Mouse (Mus musculus) cerebellum, adult 9-10 months (tissue): ENCODE measurements at regions not wholly inside any gene's neighbourhood (a gene's known extent, or its start where the extent isn't known, plus 50 kb on each side); places are given as distances from the start of the nearest gene placed in this dataset.
"Not testable (repeated sequence)": the region's sequence is repeated elsewhere in the genome, so short reads cannot be mapped to it uniquely, and the experiment has no call there.

Experiments used
- DNase-seq: peaks from one replicate; pipeline ENCODE4 v3.0.0; 2022

DNA sequence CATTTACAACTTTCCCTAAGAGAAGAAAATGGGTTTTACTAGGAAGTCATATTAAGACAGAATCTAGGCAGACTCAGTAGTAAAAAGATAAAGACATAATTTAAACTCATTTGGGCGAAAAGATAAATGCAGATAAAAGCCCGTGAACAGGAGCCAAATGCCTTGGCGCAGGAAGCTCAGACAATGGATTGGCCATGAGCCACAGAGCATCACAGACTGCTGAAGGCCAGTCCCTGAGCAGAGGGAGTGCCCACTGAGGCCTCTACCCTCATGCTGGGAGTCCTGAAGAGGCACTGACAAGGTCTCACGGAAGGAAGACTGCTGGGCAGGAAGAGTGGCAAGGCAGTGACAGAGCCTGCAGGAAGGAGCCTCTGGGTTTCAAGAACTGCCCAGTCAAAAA, 136.0 kb upstream of the Ttc29 start:
- no peak for DNase-seq

- DNase-seq, result not testable (repeated sequence)
Measured at GRCm38 (mm10) chr8:78081395-78081794, 131.7 kb upstream of the Ttc29 start.

DNA sequence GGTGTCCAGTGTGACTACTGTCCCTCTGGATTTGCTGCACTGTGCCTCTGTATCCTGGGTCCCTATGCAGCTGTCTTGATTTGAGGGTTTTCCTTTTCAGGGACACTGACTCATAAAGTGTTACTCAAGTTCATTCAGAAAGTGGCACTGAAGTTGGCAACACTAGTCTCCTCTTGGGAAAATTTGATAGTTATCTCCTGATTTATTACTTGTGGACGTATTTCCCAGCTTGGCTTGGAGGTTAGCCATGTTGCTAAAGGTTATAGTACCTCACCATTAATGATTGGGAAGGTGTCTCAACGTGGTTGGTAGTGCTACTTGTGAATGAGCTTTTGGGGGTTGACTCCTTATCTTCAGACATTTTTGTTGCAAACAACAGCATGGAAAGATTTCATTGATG, 130.1 kb upstream of the Ttc29 start:
- DNase-seq, result no peak

DNA sequence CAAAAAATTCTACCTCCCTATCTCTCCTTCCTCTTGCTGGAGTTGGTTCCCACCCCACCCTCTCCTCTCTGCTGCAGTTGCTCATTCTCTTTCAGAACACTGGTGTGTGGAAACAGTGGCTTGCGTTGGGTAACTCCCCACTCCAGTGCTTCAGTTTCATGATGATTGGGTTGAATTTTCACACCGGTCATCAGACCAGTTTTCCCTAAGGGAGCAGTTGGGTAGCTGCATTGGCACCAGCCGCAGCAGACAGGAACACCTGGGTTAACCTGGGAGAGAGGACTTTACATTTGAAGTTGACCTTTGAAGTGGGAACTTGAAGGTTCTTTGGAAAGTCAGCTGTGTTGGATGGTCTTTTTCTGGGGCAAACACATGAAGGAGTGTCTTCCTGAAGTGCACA, 126.7 kb upstream of the Ttc29 start:
- no peak for DNase-seq

GRCm38 (mm10) chr8:78090382-78091122, 122.5 kb upstream of the Ttc29 start:
- no peak for DNase-seq

DNA sequence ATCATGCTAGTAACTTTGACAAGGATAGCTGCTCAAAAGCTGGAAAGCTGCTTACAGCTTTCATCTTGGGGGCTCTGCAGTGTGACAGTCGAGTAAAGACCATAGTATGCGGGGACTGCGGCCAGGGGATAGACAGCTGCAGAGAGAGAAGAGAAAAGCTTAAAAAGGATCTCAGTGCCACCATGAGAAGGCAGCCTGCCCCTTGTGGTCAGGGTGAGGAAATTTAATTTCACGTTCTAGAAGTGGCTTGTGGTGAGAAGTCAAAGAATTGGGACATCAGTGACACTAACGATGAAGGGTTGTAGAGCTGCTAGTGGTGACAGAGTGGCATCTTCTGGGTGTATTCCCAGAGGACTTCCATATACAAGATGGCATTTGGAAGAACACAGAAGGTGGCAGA, 116.7 kb upstream of the Ttc29 start:
- DNase-seq, result no peak

GRCm38 (mm10) chr8:78098191-78098745, 114.8 kb upstream of the Ttc29 start:
- no peak for DNase-seq

DNA sequence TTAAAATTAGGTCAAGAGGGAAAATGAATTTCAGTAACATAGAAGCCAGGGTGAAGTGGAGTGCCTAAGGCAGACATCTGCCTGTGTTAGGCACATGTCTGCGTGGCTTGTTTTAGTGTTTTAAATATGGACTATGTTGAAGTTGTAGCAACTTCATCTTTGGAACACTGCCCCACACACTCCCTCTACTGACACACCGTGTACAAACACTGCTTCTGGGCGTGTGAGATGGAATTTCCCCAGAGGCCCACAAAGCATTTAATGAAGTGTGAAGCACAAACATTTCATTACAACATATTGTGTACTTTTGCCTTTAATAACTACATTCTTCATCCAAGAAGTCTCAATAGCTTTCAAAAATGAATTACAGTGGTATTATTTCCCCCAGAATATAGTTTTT, 114.0 kb upstream of the Ttc29 start:
- no peak for DNase-seq

GRCm38 (mm10) chr8:78107339-78107738, 105.8 kb upstream of the Ttc29 start:
- DNase-seq, result no peak

GRCm38 (mm10) chr8:78110003-78110649, 103.0 kb upstream of the Ttc29 start:
- no peak for DNase-seq

GRCm38 (mm10) chr8:78113105-78113504, 100.0 kb upstream of the Ttc29 start:
- no peak for DNase-seq

DNA sequence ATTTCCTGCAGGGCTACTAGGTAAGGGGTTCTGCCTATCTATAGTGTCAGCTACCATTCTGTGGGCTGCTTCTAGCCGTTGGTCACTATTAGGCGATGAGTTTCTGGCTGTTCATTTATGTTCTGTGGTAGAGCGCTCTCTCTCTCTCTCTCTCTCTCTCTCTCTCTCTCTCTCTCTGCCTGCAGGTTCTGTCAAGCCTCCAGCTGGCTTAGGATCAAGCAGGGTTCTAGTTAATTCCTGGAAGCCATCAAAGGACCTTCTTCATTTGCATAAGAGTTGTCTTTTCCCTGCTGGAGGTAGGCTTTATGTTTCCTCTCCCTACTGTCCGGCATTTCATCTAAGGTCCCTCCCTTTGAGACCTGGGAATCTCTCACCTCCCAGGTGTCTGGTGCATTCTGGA, 98.6 kb upstream of the Ttc29 start:
- no peak for DNase-seq

DNA sequence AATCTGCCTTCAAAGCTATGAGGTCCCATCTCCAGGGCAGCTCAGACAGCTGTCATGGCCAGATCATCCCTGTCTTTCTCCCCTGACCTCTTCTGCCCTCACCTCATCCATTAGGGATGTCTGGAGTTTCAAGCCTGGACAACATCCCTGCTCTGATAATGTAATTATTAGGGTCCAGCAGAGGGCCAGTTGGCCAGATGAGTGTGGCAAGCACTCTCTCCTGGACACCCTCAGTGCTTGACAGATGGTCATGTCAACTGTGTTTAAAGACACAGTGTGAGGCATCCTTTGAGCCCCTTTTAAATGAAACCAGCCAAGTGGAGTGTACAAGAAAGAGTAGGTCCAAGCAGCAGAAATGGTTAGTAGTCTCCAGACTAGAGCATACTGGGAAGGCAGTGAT, 95.9 kb upstream of the Ttc29 start:
- no peak for DNase-seq

DNA sequence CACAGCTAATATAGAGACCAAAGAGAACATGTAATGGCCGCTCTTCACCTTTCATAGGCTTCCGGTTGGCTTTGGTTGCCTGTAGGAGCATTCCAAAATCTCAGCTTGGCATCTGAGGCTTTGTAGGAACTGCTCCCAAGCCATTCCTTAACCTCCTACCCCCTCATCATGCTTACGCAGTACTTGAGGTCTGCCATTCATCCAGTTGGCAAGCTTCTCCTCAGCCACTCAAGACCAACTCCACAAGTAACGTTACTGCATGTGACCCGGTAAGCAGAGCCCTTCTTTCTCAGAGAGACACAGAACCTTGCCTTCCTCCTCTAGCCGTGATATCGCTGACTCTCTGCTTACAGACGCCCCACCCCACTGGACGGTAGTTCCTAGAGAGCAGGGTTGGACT, 94.6 kb upstream of the Ttc29 start:
- no peak for DNase-seq

- no peak for DNase-seq
Measured at GRCm38 (mm10) chr8:78119682-78120081, 93.4 kb upstream of the Ttc29 start.

GRCm38 (mm10) chr8:78124248-78124647, 88.8 kb upstream of the Ttc29 start:
- DNase-seq, result no peak

DNA sequence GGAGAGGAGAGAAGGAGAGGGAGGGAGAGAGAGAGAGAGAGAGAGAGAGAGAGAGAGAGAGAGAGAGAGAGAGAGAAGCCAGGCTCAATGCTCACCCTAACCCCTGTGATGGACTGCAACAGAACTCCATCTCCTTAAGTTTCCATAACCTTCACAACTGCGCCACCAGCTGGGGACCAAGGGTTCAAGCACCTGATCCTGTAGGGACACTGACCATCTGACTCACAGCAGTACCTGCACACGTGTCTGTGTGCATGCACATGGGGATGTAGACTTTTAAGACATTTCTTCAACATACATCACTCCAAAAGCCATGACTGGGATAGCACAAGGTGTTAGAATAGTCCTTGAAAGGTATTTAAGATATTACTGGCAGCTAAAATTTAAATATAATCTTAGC, 85.2 kb upstream of the Ttc29 start:
- DNase-seq, result no peak

DNA sequence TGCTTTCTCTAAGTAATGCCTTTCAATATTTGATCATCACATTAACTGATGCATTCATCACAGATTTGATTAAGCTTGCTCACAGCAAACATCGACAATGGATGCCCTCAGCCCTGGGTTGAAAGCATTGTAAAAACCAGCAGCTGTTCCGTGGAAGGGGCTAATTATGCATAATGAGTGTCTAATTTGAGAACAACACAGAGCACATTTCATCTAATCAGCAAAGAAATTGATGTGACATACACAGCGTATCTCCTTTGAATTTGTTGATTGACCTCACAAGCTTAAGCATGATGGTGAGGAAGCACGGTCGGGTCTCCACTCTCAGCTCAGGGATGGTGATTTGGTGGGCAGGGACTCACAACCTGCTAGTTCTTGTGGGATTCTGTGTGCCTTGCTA, 84.0 kb upstream of the Ttc29 start:
- DNase-seq, result no peak

GRCm38 (mm10) chr8:78139514-78139913, 73.6 kb upstream of the Ttc29 start:
- DNase-seq, result not testable (repeated sequence)

DNA sequence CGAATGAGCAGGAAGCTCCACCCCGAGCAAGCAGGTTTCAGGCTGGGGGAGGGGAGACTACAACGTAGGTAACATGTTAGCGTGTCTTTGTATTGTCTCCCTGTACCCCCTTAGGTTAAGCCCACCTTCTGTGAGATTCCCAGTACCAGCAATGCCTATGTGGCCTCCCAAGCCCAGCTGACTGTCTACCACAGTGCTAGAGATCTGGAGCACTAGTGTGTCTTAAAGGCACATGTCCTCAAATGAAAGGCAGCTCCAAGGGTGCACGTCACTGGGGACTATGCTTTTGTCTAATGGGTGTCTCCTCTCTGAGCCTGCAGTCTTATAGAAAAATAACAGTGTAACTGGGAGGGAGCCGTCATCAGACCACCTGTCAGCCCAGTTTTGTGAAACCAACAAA, 65.9 kb upstream of the Ttc29 start:
- DNase-seq, result no peak

- DNase-seq, result no peak
Measured at GRCm38 (mm10) chr8:78148006-78148405, 65.1 kb upstream of the Ttc29 start.

DNA sequence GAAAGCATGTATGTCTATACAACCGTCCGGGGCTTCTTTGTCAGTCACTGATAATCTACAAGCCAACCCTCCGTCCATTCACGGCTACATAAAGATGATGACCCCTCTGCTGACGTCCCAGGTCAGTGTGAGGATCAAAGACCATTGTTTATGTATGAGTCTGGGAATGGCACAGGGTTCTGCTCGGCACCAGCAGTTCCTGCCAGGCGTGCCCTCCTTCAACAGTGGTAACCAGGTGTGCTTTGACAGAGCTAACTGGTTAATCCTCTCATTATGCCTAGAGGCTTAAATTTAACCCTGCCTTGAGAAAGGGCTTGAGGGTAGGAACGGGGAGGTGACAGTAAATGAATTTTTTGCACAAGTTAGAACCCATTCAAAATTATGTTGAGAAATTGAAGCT, 58.2 kb upstream of the Ttc29 start:
- no peak for DNase-seq

- DNase-seq, result no peak
Measured at GRCm38 (mm10) chr8:78162046-78162445, 51.1 kb upstream of the Ttc29 start.

DNA sequence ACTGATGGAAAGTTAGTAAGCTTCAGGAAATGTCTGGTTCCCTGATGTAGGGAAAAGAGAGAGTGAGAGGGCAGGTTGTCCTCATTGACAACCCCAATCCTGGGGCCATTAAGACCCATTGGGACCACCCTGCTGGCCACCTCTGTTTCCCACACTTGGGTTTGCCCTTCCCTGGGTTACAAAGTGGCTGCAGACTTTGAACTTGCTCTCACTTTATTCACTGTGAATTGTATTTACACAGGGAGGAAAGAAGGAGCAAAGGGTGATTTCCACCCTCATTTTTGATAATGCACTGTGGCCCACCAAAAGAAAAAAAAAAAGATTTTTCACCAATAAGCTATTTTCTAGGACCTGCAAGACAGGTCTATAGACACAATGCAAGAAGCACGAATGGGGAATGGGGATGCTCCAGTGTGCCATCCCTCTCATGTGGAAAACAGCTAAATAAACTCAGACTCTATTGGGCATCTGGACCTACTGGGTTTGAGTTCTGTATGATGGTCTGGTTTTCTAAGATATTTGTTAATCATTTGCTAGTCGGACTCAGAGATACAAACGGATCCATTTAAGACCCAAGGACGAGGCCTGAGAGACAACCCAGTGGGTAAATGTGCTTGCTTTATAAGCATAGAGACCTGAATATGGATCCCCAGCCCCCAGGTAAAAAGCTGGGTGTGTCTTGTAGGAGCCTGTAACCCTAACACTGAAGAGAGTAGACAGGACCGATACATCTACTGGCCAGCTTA, 50.2 kb upstream of the Ttc29 start:
- DNase-seq, result no peak
